Mouse (Mus musculus) MEL (cell line): ENCODE data around the gene Nanog. TPM values are rescaled to one million over a fixed set of nuclear protein-coding genes. Genes with fewer than 3 reads are reported as not detected.

Experiments
- DNase-seq: peaks from one replicate; pipeline ENCODE4 v3.0.0; 2011; ENCODE audit warnings: low read depth, low spot score
- H3K27ac ChIP-seq: 2 replicates; pipeline ENCODE4 v1.5.1; 2012; ENCODE audit warnings: low read depth, mild to moderate bottlenecking, control low read depth, low read length, moderate library complexity; ENCODE audit not compliant: control insufficient read depth
- H3K27me3 ChIP-seq, 2 experiments: fragments of 150-350 bp in 1 of 2; sonication (generic) in 1 of 2; 2 replicates each; pipeline ENCODE4 v1.6.1; 2012; ENCODE audit warnings: low read length in 2 of 2, mild to moderate bottlenecking in 2 of 2, improper control_type of control experiment in 1 of 2, moderate library complexity in 1 of 2; ENCODE audit not compliant: insufficient read depth in 2 of 2, control insufficient read depth in 1 of 2
- H3K36me3 ChIP-seq, 2 experiments: 2 replicates each; pipeline ENCODE4 v1.6.1; 2012 to 2014; ENCODE audit warnings: low read length in 2 of 2, improper control_type of control experiment in 1 of 2, inconsistent platforms in 1 of 2, mild to moderate bottlenecking in 1 of 2; ENCODE audit not compliant: insufficient read depth in 2 of 2, control insufficient read depth in 1 of 2
- H3K4me1 ChIP-seq, 2 experiments: fragments of 150-350 bp in 1 of 2; sonication (generic) in 1 of 2; 2 replicates each; pipeline ENCODE4 v1.6.1; 2012; ENCODE audit warnings: low read length in 2 of 2, improper control_type of control experiment in 1 of 2, mild to moderate bottlenecking in 1 of 2; ENCODE audit not compliant: insufficient read depth in 2 of 2, control insufficient read depth in 1 of 2
- H3K4me3 ChIP-seq, 2 experiments: fragments of 150-350 bp in 1 of 2; sonication (generic) in 1 of 2; 2 replicates each; pipeline ENCODE4 v1.5.1; 2012; ENCODE audit warnings: low read depth in 2 of 2, low read length in 2 of 2, mild to moderate bottlenecking in 2 of 2, moderate library complexity in 2 of 2, control low read depth in 1 of 2, improper control_type of control experiment in 1 of 2; ENCODE audit not compliant: control insufficient read depth in 1 of 2, insufficient read depth in 1 of 2
- H3K79me2 ChIP-seq: 2 replicates; pipeline ENCODE4 v1.6.1; 2012; ENCODE audit warnings: mild to moderate bottlenecking, low read length, moderate library complexity; ENCODE audit not compliant: control insufficient read depth, poor library complexity, insufficient read depth
- H3K9ac ChIP-seq: 2 replicates; pipeline ENCODE4 v1.6.1; 2012; ENCODE audit warnings: low read depth, mild to moderate bottlenecking, control low read depth, low read length, moderate library complexity; ENCODE audit not compliant: control insufficient read depth, poor library complexity, severe bottlenecking
- H3K9me3 ChIP-seq: fragments of 150-350 bp; sonication (generic); replicated peaks from 2 replicates; pipeline ENCODE4 v1.6.1; 2012; ENCODE audit warnings: mild to moderate bottlenecking, low read length, improper control_type of control experiment, moderate library complexity; ENCODE audit not compliant: insufficient read depth
- BHLHE40 ChIP-seq: IDR thresholded peaks from 2 replicates; pipeline ENCODE4 v1.6.1; 2012; ENCODE audit warnings: low read depth, mild to moderate bottlenecking, inconsistent platforms, low read length, improper control_type of control experiment, borderline replicate concordance
- CHD1 ChIP-seq: IDR thresholded peaks from 2 replicates; pipeline ENCODE4 v1.6.1; 2012; ENCODE audit warnings: low read depth, mild to moderate bottlenecking, inconsistent platforms, low read length, improper control_type of control experiment
- CTCF ChIP-seq, 3 experiments: IDR thresholded peaks in 2 of 3; conservative IDR thresholded peaks in 1 of 3; 2 replicates each; pipeline ENCODE4 v1.5.1; 2011 to 2012; ENCODE audit warnings: low read length in 3 of 3, low read depth in 2 of 3, mild to moderate bottlenecking in 2 of 3, improper control_type of control experiment in 1 of 3, inconsistent platforms in 1 of 3, mixed read lengths in 1 of 3, moderate library complexity in 1 of 3; ENCODE audit not compliant: control insufficient read depth in 1 of 3, insufficient read depth in 1 of 3, poor library complexity in 1 of 3, severe bottlenecking in 1 of 3
- ELF1 ChIP-seq: IDR thresholded peaks from 2 replicates; pipeline ENCODE4 v1.6.1; 2014; ENCODE audit warnings: low read depth, mild to moderate bottlenecking, inconsistent platforms, low read length, improper control_type of control experiment, moderate library complexity
- ETS1 ChIP-seq: IDR thresholded peaks from 2 replicates; pipeline ENCODE4 v1.6.1; 2012; ENCODE audit warnings: low read depth, mild to moderate bottlenecking, inconsistent platforms, low read length, improper control_type of control experiment, moderate library complexity
- MAFK ChIP-seq: IDR thresholded peaks from 2 replicates; pipeline ENCODE4 v1.6.1; 2011; ENCODE audit warnings: low read depth, mild to moderate bottlenecking, low read length, improper control_type of control experiment, borderline replicate concordance
- MAX ChIP-seq: IDR thresholded peaks from 2 replicates; pipeline ENCODE4 v1.6.1; 2011; ENCODE audit warnings: low read length, improper control_type of control experiment
- MXI1 ChIP-seq: IDR thresholded peaks from 2 replicates; pipeline ENCODE4 v1.6.1; 2011; ENCODE audit warnings: mild to moderate bottlenecking, low read depth, low read length, improper control_type of control experiment
- MYB ChIP-seq: IDR thresholded peaks from 2 replicates; pipeline ENCODE4 v1.6.1; 2011; ENCODE audit warnings: mild to moderate bottlenecking, low read depth, low read length, improper control_type of control experiment
- MYC ChIP-seq: IDR thresholded peaks from 2 replicates; pipeline ENCODE4 v1.6.1; 2011; ENCODE audit warnings: low read depth, mild to moderate bottlenecking, low read length, improper control_type of control experiment, moderate library complexity
- POLR2AphosphoS2 ChIP-seq: IDR thresholded peaks from 2 replicates; pipeline ENCODE4 v1.6.1; 2011; ENCODE audit warnings: low read length, improper control_type of control experiment
- RCOR1 ChIP-seq: IDR thresholded peaks from 2 replicates; pipeline ENCODE4 v1.6.1; 2012; ENCODE audit warnings: low read depth, mild to moderate bottlenecking, inconsistent platforms, low read length, improper control_type of control experiment
- TAL1 ChIP-seq: IDR thresholded peaks from 2 replicates; pipeline ENCODE4 v1.6.1; 2012; ENCODE audit warnings: mild to moderate bottlenecking, inconsistent platforms, low read length, moderate library complexity, mixed read lengths
- TBP ChIP-seq: IDR thresholded peaks from 2 replicates; pipeline ENCODE4 v1.8.0; 2011; ENCODE audit warnings: low read depth, low read length, improper control_type of control experiment
- TCF12 ChIP-seq: IDR thresholded peaks from 2 replicates; pipeline ENCODE4 v1.6.1; 2014; ENCODE audit warnings: low read depth, mild to moderate bottlenecking, inconsistent platforms, low read length, improper control_type of control experiment, moderate library complexity
- UBTF ChIP-seq: IDR thresholded peaks from 2 replicates; pipeline ENCODE4 v1.6.1; 2012; ENCODE audit warnings: low read depth, mild to moderate bottlenecking, inconsistent platforms, low read length, improper control_type of control experiment, moderate library complexity, borderline replicate concordance; ENCODE audit not compliant: insufficient read depth
- ZMIZ1 ChIP-seq: IDR thresholded peaks from 2 replicates; pipeline ENCODE4 v1.6.1; 2012; ENCODE audit warnings: low read depth, mild to moderate bottlenecking, inconsistent platforms, low read length, improper control_type of control experiment, moderate library complexity
- ZNF384 ChIP-seq: IDR thresholded peaks from 2 replicates; pipeline ENCODE4 v1.6.1; 2012; ENCODE audit warnings: low read depth, mild to moderate bottlenecking, inconsistent platforms, low read length, improper control_type of control experiment
- polyA plus RNA-seq, 2 experiments: library from polyadenylated mRNA; stranded (reverse) in 1 of 2; unstranded in 1 of 2; fragments of >175 nt in 1 of 2; fragments of >200 nt in 1 of 2; gene quantifications; 2 replicates each; pipeline versions ENCODE4 v1.2.1 to v1.2.4; 2012; ENCODE audit warnings: low replicate concordance in 2 of 2, low read depth in 1 of 2; ENCODE audit not compliant: insufficient read length in 2 of 2, insufficient read depth in 1 of 2, missing spikeins in 1 of 2
- total RNA-seq: library from RNA; depleted of rRNA; stranded (reverse); fragments of 300-350 nt; gene quantifications from 2 replicates; pipeline ENCODE4 v1.2.3, GENCODE M21; 2012

Nanog gene
- total and polyA plus RNA-seq, 3 experiments = 0.63 TPM; not detected in 2

- Histone ChIP-seq H3K27me3 (peaks cover 8 to 9% of the 10 kb centered on the region in 2 experiments; a peak in 3 of 4 replicates), H3K79me2 (no peaks in the 10 kb centered on the region), H3K4me1 (no peaks in the 10 kb centered on the region), H3K27ac (no peak overlapping the region), H3K9ac (no peak overlapping the region), H3K36me3 (no peaks in the 10 kb centered on the region), H3K9me3 (no peaks in the 10 kb centered on the region), H3K4me3 (no peak overlapping the region)
- no peak for DNase-seq
- TF ChIP-seq TBP = no peak
- no peak for TF ChIP-seq MYB
- no peak for TF ChIP-seq CHD1
- no peak for TF ChIP-seq ETS1
- TF ChIP-seq CTCF (IDR thresholded peaks at IDR 0.05 in 2 of 3, conservative IDR thresholded peaks at IDR 0.05 in 1 of 3; ENCODE audit: control insufficient read depth in 1 of 3, insufficient read depth in 1 of 3, low read depth in 2 of 3, low read length in 3 of 3, poor library complexity in 1 of 3, severe bottlenecking in 1 of 3) = no peak
- TF ChIP-seq TCF12 = no peak
- no peak for TF ChIP-seq BHLHE40
- no peak for TF ChIP-seq RCOR1
- no peak for TF ChIP-seq UBTF
- no peak for TF ChIP-seq ZMIZ1
- no peak for TF ChIP-seq MAX
- no peak for TF ChIP-seq TAL1
- no peak for TF ChIP-seq ELF1
- TF ChIP-seq MAFK = no peak
These were observed 24.6 kb upstream of the Nanog start for GRCm38 (mm10) chr6:122682646-122683045.

DNA sequence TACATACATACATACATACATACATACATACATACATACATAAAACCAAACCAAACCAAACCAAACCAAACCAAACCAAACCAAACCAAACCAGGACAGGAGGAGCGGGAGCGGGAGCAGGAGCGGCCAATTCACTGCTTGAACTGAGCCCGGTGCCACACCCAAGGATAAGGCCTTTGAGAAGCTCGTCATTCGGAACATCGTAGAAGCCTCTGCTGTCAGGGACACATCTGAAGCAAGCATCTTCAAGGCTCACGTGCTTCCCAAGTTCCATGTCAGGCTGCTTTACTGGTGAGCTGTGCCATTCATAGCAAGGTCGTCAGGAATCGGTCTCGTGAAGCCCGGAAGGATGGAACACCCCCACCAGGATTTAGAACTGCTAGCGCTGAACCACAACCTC, 20.6 kb upstream of the Nanog start:
- no peak for DNase-seq
- no peaks in the 10 kb centered on the region for H3K36me3 ChIP-seq
- H3K27ac ChIP-seq = no peak overlapping the region
- H3K27me3 ChIP-seq = peaks cover 5 to 7% of the 10 kb centered on the region in 2 experiments; a peak in 3 of 4 replicates
- H3K79me2 ChIP-seq = no peaks in the 10 kb centered on the region
- no peaks in the 10 kb centered on the region for H3K4me1 ChIP-seq
- no peaks in the 10 kb centered on the region for H3K9me3 ChIP-seq
- TF ChIP-seq MYC (no peak), MXI1 (no peak), ZNF384 (no peak), POLR2AphosphoS2 (no peak), MYB (no peak)
- H3K4me3 ChIP-seq = no peak overlapping the region
- no peak overlapping the region for H3K9ac ChIP-seq
